Mouse (Mus musculus): ENCODE results near the gene Sertad2.

DNA sequence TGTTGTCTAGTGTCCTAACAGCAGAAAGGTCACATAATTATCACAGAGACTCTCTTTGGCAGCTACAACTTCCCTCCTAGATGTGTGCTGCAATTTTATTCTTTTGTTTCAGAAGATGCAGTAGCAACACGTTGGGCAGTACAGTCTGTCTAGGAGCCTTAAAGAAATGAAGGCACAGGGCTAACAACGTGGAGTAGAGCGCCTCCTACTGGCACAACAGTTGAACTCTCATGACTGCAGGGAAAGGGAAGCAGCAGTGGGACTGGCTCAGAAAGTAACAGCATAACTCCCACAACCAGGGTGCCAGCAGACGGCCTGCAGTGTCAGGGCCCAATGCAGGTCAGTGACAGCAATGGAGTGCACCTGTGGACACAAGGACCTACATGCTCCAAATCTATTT is 147.9 kb downstream of the Sertad2 start:
- TF ChIP-seq ZC3H11A (IDR thresholded peaks at IDR 0.05; ENCODE audit: low read depth, low read length) = peak; percentile 64
- no peak for TF ChIP-seq CHD2 (IDR thresholded peaks at IDR 0.05; ENCODE audit: low read length)
- peak; percentile 95 to 99 for TF ChIP-seq CTCF (conservative IDR thresholded peaks at IDR 0.05 in 1 of 2, IDR thresholded peaks at IDR 0.05 in 1 of 2; ENCODE audit: low read depth in 2 of 2, low read length in 2 of 2)
